Mouse (Mus musculus) forebrain, embryonic 12.5 days (tissue): ENCODE measurements around the gene Med23. TPM values are rescaled to one million over a fixed set of nuclear protein-coding genes. Genes with fewer than 3 reads are reported as not detected.

Experiments used
- ATAC-seq: fragments of 200-750 bp; cut with Nextera tagmentation; 2 replicates; pipeline ENCODE4 v1.8.0; 2017; ENCODE audit warnings: moderate TSS enrichment; ENCODE audit not compliant: low FRiP score
- H3K27ac ChIP-seq: fragments of 300-500 bp; sonication (generic); 2 replicates; pipeline ENCODE4 v1.5.1; 2016; ENCODE audit warnings: mild to moderate bottlenecking
- H3K27me3 ChIP-seq: fragments of 300-500 bp; sonication (generic); 2 replicates; pipeline ENCODE4 v1.6.1; 2016; ENCODE audit warnings: mild to moderate bottlenecking
- H3K36me3 ChIP-seq: fragments of 300-500 bp; sonication (generic); replicated peaks from 2 replicates; pipeline ENCODE4 v1.6.1; 2016; ENCODE audit warnings: mild to moderate bottlenecking
- H3K4me1 ChIP-seq: fragments of 300-500 bp; sonication (generic); 2 replicates; pipeline ENCODE4 v1.6.1; 2016
- H3K4me2 ChIP-seq: fragments of 300-500 bp; sonication (generic); 2 replicates; pipeline ENCODE4 v1.6.1; 2016; ENCODE audit warnings: mild to moderate bottlenecking, moderate library complexity
- H3K4me3 ChIP-seq: fragments of 300-500 bp; sonication (generic); replicated peaks from 2 replicates; pipeline ENCODE4 v1.5.1; 2016; ENCODE audit warnings: mild to moderate bottlenecking
- H3K9ac ChIP-seq: fragments of 300-500 bp; sonication (generic); 2 replicates; pipeline ENCODE4 v1.6.1; 2016; ENCODE audit warnings: mild to moderate bottlenecking
- H3K9me3 ChIP-seq: fragments of 300-500 bp; sonication (generic); 2 replicates; pipeline ENCODE4 v1.6.1; 2016
- WGBS: fragments of 180-500 bp; shearing (Covaris S2); methylation state at CpG from one replicate; pipeline ENCODE4 v1.1.7; 2016; 5-methylcytosine and 5-hydroxymethylcytosine counted together
- polyA plus RNA-seq: library from polyadenylated mRNA; unstranded; fragments of >200 nt; fragmentation: Nextera tagmentation; extraction: Ambion mirVana; gene quantifications from 2 replicates; pipeline ENCODE4 v1.2.1, GENCODE M21; 2016

Gene Med23
- polyA plus RNA-seq, 1 experiment from 2014 or later: 36.8 TPM

DNA sequence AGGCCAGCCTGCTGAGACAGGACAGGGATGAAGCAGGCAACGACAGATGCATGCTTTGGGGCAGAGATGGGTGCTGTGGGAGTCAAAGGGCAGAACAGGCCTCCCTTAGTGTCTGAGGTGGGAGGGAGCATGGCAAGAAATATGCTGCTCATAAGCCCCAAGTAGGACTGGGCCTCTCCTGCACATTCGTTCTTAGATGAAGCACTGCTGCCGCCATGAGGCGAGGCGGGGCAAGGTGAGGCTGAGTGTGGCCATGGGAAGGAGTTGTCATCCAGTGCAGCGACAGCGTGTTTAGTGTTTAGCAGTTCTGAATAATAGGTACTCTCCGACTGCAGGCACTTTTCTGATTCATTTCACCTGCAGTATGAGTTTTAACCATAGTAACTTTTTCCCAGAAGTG is 26.1 kb downstream of the Med23 start:
- H3K4me1 ChIP-seq: no peaks in the 10 kb centered on the region
- H3K27me3 ChIP-seq: no peaks in the 10 kb centered on the region
- no peak overlapping the region for H3K27ac ChIP-seq
- peaks cover 80% of the 10 kb centered on the region for H3K36me3 ChIP-seq
- no peak for ATAC-seq
- no peak overlapping the region for H3K9ac ChIP-seq
- H3K4me3 ChIP-seq: no peak overlapping the region
- 89% methylated on average over 8 of the region's 8 CpGs for WGBS
- H3K9me3 ChIP-seq: no peaks in the 10 kb centered on the region
- H3K4me2 ChIP-seq: no peak overlapping the region

DNA sequence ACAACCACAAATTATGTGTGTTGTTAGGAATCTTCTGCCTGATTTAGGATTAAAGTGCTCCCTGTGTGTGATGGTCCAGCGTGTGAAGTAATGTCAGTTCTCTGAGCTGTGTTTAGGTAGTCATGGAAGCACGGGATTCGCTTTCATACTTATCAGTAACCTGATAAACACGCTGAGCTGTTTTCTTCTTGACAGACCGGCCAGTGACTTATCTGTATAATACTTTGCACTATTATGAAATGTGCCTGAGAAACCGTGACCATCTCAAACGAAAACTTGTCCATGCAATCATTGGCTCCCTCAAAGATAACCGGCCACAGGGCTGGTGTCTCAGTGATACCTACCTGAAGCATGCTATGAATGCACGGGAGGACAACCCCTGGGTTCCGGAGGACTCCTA is 35.8 kb downstream of the Med23 start:
- peaks cover 95% of the 10 kb centered on the region for H3K36me3 ChIP-seq
- H3K4me1 ChIP-seq: no peaks in the 10 kb centered on the region
- no peaks in the 10 kb centered on the region for H3K27me3 ChIP-seq
- H3K9me3 ChIP-seq: no peaks in the 10 kb centered on the region
- H3K4me2 ChIP-seq: no peak overlapping the region
- H3K9ac ChIP-seq: no peak overlapping the region
- no peak for ATAC-seq
- 96% methylated on average over 10 of the region's 10 CpGs for WGBS
- no peak overlapping the region for H3K4me3 ChIP-seq
- H3K27ac ChIP-seq: no peak overlapping the region

DNA sequence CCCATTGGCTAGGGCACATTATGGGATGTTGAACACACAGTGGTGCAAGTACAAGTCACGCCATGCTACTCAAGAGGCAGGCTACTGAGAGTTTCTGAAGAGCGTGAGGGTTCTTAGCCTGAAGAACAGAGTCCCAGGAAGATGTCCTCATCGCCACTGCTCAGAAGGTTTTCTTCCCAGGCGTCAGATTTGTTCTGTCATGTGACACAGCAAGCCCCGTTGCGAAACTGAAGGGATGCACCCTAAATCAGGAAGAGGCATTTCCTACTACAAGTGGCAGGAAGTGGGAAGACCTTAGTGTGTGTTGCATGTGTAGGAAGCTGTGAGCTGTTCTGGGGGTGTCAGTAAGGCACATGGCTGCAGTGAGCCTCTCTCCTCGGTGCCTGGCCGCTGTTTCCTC is 41.4 kb downstream of the Med23 start:
- no peak for ATAC-seq
- Histone ChIP-seq H3K9me3 (no peaks in the 10 kb centered on the region), H3K27me3 (no peaks in the 10 kb centered on the region), H3K4me1 (no peaks in the 10 kb centered on the region), H3K9ac (no peak overlapping the region), H3K27ac (no peak overlapping the region), H3K4me3 (no peak overlapping the region), H3K4me2 (no peak overlapping the region), H3K36me3 (peaks cover 93% of the 10 kb centered on the region)
- WGBS: 95% methylated on average over 8 of the region's 8 CpGs

DNA sequence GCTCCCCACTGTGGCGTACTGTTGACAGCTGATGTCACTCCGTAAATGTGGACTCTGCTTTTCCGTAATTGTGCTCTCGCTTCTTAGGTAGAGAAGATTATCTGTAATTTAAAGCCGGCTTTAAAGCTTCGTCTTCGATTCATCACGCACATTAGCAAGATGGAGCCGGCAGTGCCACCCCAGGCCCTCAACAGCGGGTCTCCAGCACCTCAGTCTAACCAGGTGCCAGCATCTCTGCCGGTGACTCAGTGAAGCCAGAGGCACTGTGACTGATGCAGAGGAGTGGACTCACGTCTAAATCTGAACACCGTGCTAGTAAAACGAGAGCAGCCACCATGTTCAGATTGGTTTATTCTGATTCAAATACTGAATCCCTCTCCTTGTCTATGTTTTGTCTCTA is 42.8 kb downstream of the Med23 start:
- WGBS: 94% methylated on average over 14 of the region's 14 CpGs
- Histone ChIP-seq H3K27ac (no peak overlapping the region), H3K4me2 (no peak overlapping the region), H3K27me3 (no peaks in the 10 kb centered on the region), H3K4me3 (no peak overlapping the region), H3K36me3 (peaks cover 83% of the 10 kb centered on the region), H3K9me3 (no peaks in the 10 kb centered on the region), H3K4me1 (no peaks in the 10 kb centered on the region), H3K9ac (no peak overlapping the region)
- no peak for ATAC-seq

DNA sequence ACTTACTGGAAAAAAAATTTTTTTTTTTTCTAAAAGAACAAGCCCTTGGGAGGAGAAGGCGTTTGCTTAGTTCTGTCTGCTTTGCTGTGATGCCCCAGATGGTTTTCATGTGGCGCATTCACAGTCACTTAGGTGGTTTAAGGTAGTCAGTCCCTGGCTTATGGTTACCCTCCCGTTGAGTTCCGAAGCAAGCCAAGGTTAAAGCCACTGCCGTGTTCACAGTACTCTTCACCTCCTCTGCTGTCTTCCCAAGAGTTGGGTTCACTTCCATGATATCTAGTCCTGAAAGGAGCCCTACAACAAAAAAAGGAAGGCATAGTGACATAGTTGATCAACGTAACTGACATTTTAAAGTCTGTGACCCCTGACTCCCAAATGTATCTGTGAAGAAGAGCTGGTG is 45.7 kb downstream of the Med23 start:
- peaks cover 59% of the 10 kb centered on the region for H3K36me3 ChIP-seq
- no peak overlapping the region for H3K27ac ChIP-seq
- no peak for ATAC-seq
- H3K9ac ChIP-seq: no peak overlapping the region
- 92% methylated on average over 6 of the region's 6 CpGs for WGBS
- no peaks in the 10 kb centered on the region for H3K4me1 ChIP-seq
- no peaks in the 10 kb centered on the region for H3K9me3 ChIP-seq
- H3K27me3 ChIP-seq: no peaks in the 10 kb centered on the region
- no peak overlapping the region for H3K4me2 ChIP-seq
- no peak overlapping the region for H3K4me3 ChIP-seq

DNA sequence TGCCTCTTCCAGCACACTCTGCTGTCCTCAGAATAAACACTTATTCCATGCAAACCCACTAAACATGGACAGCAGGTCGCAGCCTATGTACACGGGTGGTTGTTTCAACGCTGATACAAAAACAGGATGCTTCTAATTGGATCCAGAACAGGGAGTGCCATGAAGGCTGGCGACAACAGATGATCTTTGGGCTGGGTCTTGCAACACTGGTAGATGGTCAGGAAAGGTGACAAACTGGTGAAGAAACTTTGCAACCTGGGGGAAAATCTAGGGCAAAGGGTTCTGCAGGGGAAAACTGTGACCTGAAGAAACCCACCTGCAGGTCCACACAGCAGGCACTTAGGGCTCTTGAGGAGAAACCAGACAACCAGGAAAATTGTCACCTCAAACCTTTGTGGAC is 53.2 kb downstream of the Med23 start:
- no peak for ATAC-seq
- H3K9ac ChIP-seq: no peak overlapping the region
- 80% methylated on average over 4 of the region's 4 CpGs for WGBS

DNA sequence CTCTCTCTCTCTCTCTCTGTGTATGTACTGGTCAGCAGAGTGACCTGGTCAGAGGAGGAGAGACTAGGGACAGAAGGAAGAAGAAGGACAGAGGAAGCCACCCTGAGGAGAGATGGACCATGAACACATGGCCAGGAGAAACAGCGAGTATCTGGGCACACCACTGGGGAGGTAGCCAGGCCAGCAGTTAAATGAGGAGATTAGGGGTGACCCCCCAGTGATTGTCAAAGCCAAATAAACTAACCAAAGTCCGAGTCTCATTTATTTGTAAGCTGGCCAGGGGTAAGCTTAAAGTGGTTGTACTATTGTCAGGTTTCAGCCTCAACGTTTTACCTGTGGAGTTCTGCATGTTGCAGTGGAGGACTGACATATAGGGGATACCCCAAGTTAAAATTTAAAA is 54.5 kb downstream of the Med23 start:
- no peak overlapping the region for H3K4me3 ChIP-seq
- WGBS: 73% methylated on average over 3 of the region's 3 CpGs
- H3K4me2 ChIP-seq: no peak overlapping the region
- peaks cover 6% of the 10 kb centered on the region; the same call in 1 of the 2 replicates for H3K4me1 ChIP-seq
- no peaks in the 10 kb centered on the region for H3K9me3 ChIP-seq
- no peak overlapping the region for H3K9ac ChIP-seq
- no peak for ATAC-seq
- no peak overlapping the region for H3K27ac ChIP-seq
- H3K36me3 ChIP-seq: no peaks in the 10 kb centered on the region
- no peaks in the 10 kb centered on the region for H3K27me3 ChIP-seq

More for the DNA sequence above, 53.2 kb downstream of the Med23 start:
- Histone ChIP-seq H3K36me3 (0 out of 2 replicates have a peak, but pooled peaks cover 5% of the 10 kb centered on the region), H3K4me3 (no peak overlapping the region), H3K4me2 (no peak overlapping the region), H3K9me3 (no peaks in the 10 kb centered on the region), H3K27ac (no peak overlapping the region), H3K4me1 (peaks cover 6% of the 10 kb centered on the region; the same call in 1 of the 2 replicates), H3K27me3 (no peaks in the 10 kb centered on the region)

DNA sequence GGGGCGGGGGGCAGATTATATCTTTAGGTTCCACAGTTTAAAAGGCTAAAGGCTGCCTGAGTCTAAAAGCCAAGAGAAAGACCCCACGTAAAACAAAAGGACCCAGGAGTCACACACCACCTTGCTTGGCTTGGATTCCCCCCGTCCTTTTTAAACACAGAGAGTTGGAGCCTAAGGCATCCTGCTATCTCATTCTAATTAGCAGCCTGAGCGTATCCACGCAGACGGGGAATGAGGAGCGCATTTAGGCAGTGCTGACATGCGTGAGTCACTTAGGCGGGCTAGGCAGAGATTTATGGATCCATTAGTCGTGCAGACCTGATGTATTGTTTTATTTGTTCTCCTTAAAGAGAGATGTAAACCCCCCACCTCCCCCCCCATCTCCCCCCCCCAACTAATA is 56.6 kb downstream of the Med23 start:
- Histone ChIP-seq H3K4me2 (no peak overlapping the region), H3K27ac (no peak overlapping the region), H3K9ac (no peak overlapping the region), H3K4me3 (no peak overlapping the region), H3K9me3 (no peaks in the 10 kb centered on the region), H3K4me1 (peaks cover 6% of the 10 kb centered on the region; the same call in 1 of the 2 replicates), H3K36me3 (no peaks in the 10 kb centered on the region), H3K27me3 (no peaks in the 10 kb centered on the region)
- ATAC-seq: peak; percentile 51; the same call in 1 of the 2 replicates
- WGBS: 51% methylated on average over 10 of the region's 10 CpGs

DNA sequence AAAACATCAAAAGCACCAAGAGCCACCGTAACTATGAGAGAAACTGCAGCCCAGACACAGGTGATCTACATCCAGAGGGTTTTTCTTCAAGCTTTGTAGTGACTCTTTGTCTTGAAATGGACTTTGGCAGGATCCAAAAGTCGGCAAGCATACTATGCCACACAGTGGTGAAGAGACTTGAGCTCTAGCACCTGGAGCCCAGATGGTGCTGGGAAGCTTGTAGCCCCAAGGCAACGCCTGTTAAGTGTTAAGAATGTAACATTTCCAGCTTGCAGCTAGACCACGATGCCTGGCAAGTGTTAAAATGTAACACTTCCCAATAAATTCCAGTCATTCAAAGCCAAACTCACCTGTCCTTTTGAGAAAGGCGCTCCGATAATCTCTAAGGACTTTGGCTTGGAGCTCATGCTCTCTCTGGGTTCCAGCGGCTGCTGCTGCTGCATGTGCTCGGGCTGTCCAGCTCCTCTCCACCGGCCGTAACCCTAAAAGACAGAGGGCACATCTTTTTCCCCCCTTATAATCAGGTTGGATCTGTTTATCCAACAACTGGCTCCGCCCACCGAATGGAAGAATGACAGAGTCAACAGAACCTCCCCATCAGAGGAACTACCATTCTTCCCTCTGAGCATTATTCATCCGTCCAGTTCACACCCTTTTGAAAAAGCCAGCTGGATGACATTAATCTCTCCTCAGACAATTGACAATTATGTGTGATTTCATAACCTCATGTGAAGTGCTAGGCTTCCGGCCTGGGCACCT is 57.4 kb downstream of the Med23 start, which contains the start of gene Arg1:
TSS of gene Arg1 (minus strand) at position 523 of the 759 bp plus-strand sequence.
- WGBS: 66% methylated on average over 14 of the region's 14 CpGs
- no peaks in the 10 kb centered on the region for H3K27me3 ChIP-seq
- no peaks in the 10 kb centered on the region for H3K9me3 ChIP-seq

DNA sequence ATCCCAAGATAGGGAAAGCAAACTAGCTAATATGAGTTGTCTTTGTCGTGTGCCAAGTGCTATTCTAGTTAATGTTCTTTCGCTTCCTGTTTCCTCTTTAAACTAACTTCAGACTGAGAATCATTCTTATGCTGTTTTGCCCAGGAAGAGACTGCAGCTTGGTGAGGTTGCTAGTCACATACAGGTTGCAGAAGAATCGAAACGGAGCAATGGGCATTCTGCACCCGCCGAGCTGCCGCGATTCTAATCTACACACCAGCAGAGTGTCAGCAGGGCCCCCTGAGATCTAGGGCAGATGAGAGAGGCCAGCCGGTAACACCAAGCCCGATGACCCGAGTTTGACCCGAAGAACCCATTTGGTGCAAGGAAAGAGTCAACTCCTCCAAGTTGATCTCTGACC is 58.3 kb downstream of the Med23 start:
- Histone ChIP-seq H3K27ac (no peak overlapping the region), H3K9me3 (no peaks in the 10 kb centered on the region), H3K27me3 (no peaks in the 10 kb centered on the region), H3K4me1 (peaks cover 6% of the 10 kb centered on the region; the same call in 1 of the 2 replicates), H3K4me2 (no peak overlapping the region), H3K36me3 (no peaks in the 10 kb centered on the region), H3K4me3 (no peak overlapping the region), H3K9ac (no peak overlapping the region)
- WGBS: 59% methylated on average over 12 of the region's 12 CpGs
- ATAC-seq: no peak

More for the DNA sequence above, 57.4 kb downstream of the Med23 start, which contains the start of gene Arg1:
- Histone ChIP-seq H3K4me2 (no peak within 1 kb of the TSS), H3K4me3 (no peak within 1 kb of the TSS), H3K27ac (no peak within 1 kb of the TSS), H3K4me1 (peaks cover 6% of the 10 kb centered on the region; the same call in 1 of the 2 replicates), H3K36me3 (no peaks in the 10 kb centered on the region), H3K9ac (no peak within 1 kb of the TSS)
- ATAC-seq: no peak

DNA sequence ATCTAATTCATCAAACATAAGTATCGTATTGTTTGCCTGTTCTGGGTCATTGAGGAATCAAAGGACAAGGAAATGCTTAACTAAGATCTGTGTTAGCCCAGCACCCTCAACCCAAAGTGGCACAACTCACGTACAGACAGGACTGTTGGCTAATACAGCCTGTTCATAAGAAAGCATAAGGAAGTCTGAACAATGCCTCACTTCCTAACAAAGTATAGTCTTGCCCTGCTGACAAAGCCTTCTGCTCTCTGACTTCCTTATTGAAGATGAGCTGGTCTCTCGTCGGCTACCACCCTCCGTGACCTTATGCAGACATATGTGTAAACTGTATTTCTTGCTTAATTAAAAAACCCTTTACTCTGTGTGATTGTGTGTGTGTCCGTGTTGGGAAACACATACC is 60.4 kb downstream of the Med23 start:
- H3K9me3 ChIP-seq: no peaks in the 10 kb centered on the region
- H3K9ac ChIP-seq: no peak overlapping the region
- H3K27ac ChIP-seq: no peak overlapping the region
- no peak overlapping the region for H3K4me3 ChIP-seq
- no peak overlapping the region for H3K4me2 ChIP-seq
- WGBS: 83% methylated on average over 6 of the region's 6 CpGs
- no peak for ATAC-seq
- H3K36me3 ChIP-seq: no peaks in the 10 kb centered on the region
- no peaks in the 10 kb centered on the region for H3K27me3 ChIP-seq
- peaks cover 6% of the 10 kb centered on the region; the same call in 1 of the 2 replicates for H3K4me1 ChIP-seq

DNA sequence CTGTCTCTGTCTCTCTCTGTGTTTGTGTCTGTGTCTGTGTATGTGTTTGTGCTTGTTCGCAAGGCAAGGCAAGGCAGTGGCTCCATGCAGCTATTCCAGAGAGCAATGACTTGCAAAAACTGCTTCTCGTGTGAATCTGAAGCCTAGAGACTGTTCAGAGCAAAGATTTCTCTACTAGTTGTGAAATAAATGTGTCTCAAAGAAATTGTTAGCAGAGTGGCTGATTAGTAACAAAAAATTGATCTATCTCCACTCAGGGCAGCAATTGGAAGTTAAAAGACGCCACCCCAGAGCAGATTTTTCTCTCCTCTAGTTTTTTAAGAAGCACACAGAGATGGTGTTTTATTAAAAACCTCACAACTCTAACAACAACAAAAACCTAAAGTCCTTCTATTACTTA is 78.1 kb downstream of the Med23 start:
- no peaks in the 10 kb centered on the region for H3K9me3 ChIP-seq
- H3K4me1 ChIP-seq: no peaks in the 10 kb centered on the region
- H3K36me3 ChIP-seq: no peaks in the 10 kb centered on the region
- H3K9ac ChIP-seq: no peak overlapping the region
- no peak overlapping the region for H3K27ac ChIP-seq
- no peaks in the 10 kb centered on the region for H3K27me3 ChIP-seq
- no peak overlapping the region for H3K4me2 ChIP-seq
- ATAC-seq: no peak
- no peak overlapping the region for H3K4me3 ChIP-seq
- 91% methylated on average over 3 of the region's 3 CpGs for WGBS

DNA sequence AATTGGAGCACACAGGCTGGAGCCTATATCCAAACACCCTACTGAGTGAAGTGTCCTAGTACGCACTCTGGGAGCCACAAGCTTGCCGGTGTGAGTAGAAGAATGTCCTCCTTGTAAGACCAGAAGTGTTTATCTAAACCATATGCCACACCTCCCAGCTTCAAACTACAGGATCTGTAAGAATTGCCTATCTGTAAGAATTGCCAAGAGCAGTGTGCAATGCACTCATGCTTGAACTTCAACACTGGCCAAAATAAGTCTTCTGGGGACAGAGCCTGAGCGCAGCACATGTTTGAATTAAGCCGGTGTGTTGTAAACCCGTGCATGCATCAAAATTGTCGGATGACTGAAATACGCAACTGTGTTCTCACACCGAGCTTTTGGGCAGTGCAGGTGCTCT is 78.5 kb downstream of the Med23 start:
- H3K9ac ChIP-seq: no peak overlapping the region
- 93% methylated on average over 8 of the region's 8 CpGs for WGBS

More for the DNA sequence above, 78.5 kb downstream of the Med23 start:
- Histone ChIP-seq H3K4me3 (no peak overlapping the region), H3K27me3 (no peaks in the 10 kb centered on the region), H3K27ac (no peak overlapping the region), H3K9me3 (no peaks in the 10 kb centered on the region), H3K4me1 (no peaks in the 10 kb centered on the region), H3K4me2 (no peak overlapping the region), H3K36me3 (no peaks in the 10 kb centered on the region)
- ATAC-seq: no peak
